Mouse (Mus musculus): ENCODE data around the gene Hnf1b. TPM values are rescaled to one million over a fixed set of nuclear protein-coding genes. Genes with fewer than 3 reads are reported as not detected.

Hnf1b gene
- polyA plus RNA-seq, 1 experiment from 2014 or later = 0.77 TPM

DNA sequence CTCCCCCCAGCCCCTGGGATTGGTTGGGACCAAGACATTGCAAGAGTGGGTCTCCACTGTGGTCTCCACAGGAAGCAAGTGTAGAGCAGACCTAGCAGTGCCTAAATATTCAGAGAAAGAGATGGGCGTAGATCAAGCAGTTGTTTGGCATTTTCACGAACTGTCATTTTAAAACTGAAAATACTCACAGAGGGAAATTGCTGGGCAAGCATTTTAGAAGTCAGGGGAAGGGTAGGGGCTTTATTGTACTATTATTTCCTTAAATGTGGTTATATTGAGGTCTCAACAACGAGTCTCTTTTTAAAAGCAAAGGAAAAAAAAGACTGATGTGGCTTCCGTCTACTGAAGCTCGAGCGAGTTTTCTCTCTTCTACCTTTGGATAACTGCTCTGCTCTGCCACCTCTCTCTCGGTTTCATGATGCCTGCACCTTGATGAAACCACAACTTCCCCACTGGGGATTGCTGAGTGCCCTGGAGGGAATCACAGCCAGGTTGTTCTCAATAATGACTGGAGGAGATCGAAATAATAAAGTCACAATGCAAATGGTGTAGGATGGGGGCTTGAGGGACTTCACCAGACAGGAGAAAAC, 21.2 kb upstream of the Hnf1b start:
- H3K4me2 ChIP-seq = no peak overlapping the region
- ATAC-seq (ENCODE audit: low FRiP score) = no peak
- no peak overlapping the region for H3K27ac ChIP-seq (replicated peaks)
- WGBS = 79% methylated on average over 8 of the region's 8 CpGs
- no peak overlapping the region for H3K4me3 ChIP-seq (replicated peaks)
- H3K4me1 ChIP-seq = no peaks in the 10 kb centered on the region
- no peaks in the 10 kb centered on the region for H3K36me3 ChIP-seq
- no peaks in the 10 kb centered on the region for H3K27me3 ChIP-seq (replicated peaks)
- H3K9ac ChIP-seq (replicated peaks) = no peak overlapping the region
- H3K9me3 ChIP-seq (replicated peaks) = no peaks in the 10 kb centered on the region

DNA sequence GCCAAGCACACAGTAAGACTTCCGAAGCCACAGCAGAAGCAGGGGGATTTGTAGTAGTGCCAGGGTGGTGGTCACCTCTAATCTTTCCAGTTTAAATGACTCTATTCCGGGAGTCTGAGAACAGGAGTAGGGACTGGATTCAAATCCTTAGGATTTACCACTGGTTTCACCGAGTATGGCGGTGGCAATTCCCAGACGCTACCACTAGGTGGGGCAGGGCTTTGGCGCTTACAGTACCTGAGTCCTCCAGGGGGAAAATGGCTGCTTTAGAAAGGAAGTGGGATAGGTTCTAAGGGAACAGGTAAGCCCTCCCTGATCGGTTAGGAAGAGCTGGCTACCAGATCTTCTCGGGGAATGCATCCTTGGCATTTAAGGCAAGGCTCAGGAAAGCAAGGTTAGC, 17.5 kb upstream of the Hnf1b start:
- Histone ChIP-seq H3K9ac (replicated peaks) (no peak overlapping the region), H3K4me2 (no peak overlapping the region), H3K36me3 (no peaks in the 10 kb centered on the region), H3K27me3 (replicated peaks) (no peaks in the 10 kb centered on the region), H3K27ac (replicated peaks) (no peak overlapping the region), H3K4me3 (replicated peaks) (no peak overlapping the region), H3K9me3 (replicated peaks) (no peaks in the 10 kb centered on the region), H3K4me1 (no peaks in the 10 kb centered on the region)
- no peak for ATAC-seq (ENCODE audit: low FRiP score)
- WGBS = 48% methylated on average over 8 of the region's 8 CpGs

DNA sequence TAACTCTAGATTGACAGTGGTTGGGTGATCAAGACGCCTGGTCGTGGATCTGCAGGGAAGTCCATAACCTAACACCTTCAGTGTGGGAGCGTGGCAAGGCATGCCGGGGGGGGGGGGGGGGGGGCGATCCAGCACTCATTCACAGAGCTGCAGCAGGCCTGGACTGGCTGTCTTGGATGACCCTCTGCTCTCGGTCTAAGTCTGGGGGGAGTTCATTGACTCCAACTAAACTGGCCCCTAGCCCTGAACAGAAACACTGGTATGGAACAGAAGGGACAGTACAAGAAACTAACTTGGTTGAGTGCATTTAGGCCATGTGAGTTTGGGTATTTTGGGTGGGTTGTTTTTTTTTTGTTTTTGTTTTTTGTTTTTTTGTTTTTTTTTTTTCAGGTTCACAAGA, 16.3 kb upstream of the Hnf1b start:
- no peaks in the 10 kb centered on the region for H3K4me1 ChIP-seq
- H3K9ac ChIP-seq (replicated peaks) = no peak overlapping the region
- H3K27me3 ChIP-seq (replicated peaks) = no peaks in the 10 kb centered on the region
- no peak overlapping the region for H3K27ac ChIP-seq (replicated peaks)
- H3K4me3 ChIP-seq (replicated peaks) = no peak overlapping the region
- 90% methylated on average over 6 of the region's 6 CpGs for WGBS
- H3K36me3 ChIP-seq = no peaks in the 10 kb centered on the region
- ATAC-seq (ENCODE audit: low FRiP score) = no peak
- H3K4me2 ChIP-seq = no peak overlapping the region
- no peaks in the 10 kb centered on the region for H3K9me3 ChIP-seq (replicated peaks)

DNA sequence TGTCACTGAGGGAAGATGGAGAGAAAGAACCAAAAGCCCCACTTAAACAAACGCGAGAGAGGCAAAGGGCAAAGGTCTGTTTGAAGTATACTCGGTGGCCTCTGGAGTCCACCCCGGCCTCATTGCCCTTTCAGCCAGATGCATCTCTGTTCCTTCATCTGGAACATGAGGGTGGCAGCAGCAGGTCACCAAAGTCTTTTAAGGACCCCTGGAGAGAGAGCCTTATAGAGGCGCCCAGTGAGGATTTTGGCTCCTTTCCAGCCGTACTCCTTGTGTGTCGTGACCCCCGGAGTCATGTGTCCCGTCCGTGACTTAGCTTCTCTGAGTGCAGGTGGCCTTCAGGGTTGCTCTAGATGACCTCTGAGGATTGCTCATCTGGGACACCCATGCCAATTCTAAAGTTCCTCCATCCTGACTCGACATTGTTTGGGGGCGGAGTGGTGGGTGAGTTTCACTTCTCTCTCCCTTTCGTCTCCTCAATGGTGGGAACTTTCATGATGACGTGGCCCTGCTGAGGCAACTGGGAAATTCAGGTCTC, 15.8 kb upstream of the Hnf1b start:
- no peaks in the 10 kb centered on the region for H3K4me1 ChIP-seq
- no peaks in the 10 kb centered on the region for H3K9me3 ChIP-seq (replicated peaks)
- H3K27me3 ChIP-seq (replicated peaks) = no peaks in the 10 kb centered on the region
- H3K27ac ChIP-seq (replicated peaks) = no peak overlapping the region
- ATAC-seq (ENCODE audit: low FRiP score) = no peak
- no peak overlapping the region for H3K4me3 ChIP-seq (replicated peaks)
- no peaks in the 10 kb centered on the region for H3K36me3 ChIP-seq
- 80% methylated on average over 14 of the region's 14 CpGs for WGBS
- H3K4me2 ChIP-seq = no peak overlapping the region
- H3K9ac ChIP-seq (replicated peaks) = no peak overlapping the region

DNA sequence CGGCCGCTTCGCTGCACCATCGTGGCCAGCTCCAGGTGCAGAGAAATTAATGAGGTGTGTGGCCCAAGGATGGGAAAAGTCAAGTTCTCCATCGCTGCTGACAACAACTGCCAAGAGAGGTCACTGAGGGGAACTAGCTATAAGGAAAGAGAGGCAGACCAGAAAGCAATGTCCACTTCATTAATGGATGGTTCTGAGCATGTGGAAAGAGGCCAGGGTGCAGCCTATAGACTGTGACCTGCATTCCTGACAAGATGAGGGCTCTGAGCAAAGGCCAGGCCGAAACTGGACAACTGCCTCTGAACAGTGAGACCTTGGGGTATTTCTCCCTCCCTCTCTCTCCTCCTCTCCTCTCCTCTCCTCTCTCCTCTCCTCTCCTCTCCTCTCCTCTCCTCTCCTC, 10.4 kb upstream of the Hnf1b start:
- no peak overlapping the region for H3K4me3 ChIP-seq (replicated peaks)
- no peak overlapping the region for H3K9ac ChIP-seq (replicated peaks)
- H3K36me3 ChIP-seq = no peaks in the 10 kb centered on the region
- no peak for ATAC-seq (ENCODE audit: low FRiP score)
- 86% methylated on average over 6 of the region's 6 CpGs for WGBS
- no peaks in the 10 kb centered on the region for H3K4me1 ChIP-seq
- H3K4me2 ChIP-seq = no peak overlapping the region
- no peaks in the 10 kb centered on the region for H3K9me3 ChIP-seq (replicated peaks)
- H3K27me3 ChIP-seq (replicated peaks) = peaks cover 4% of the 10 kb centered on the region; the same call in 1 of the 2 replicates
- no peak overlapping the region for H3K27ac ChIP-seq (replicated peaks)

DNA sequence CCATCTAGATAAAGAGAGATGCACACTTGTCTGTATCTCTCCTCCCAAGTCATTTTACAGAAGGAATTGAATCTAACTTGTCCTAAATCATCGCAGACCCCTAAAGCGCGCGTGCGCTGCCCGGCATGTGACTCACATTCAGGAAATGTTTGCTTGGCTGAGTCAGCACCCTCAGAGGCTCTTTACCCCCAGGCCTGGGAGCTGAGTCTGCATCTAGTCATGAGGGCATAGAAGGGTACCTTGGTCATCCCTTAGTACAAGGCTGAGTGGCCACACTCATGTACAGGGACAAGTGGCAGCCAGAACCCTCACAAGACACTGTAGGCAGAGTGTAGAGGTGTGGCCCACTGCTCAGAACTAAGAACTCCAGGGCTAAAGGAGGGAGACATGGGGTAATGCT, 6.3 kb upstream of the Hnf1b start:
- no peak overlapping the region for H3K4me3 ChIP-seq (replicated peaks)
- H3K4me1 ChIP-seq = no peaks in the 10 kb centered on the region
- H3K36me3 ChIP-seq = no peaks in the 10 kb centered on the region
- H3K9ac ChIP-seq (replicated peaks) = no peak overlapping the region
- H3K4me2 ChIP-seq = no peak overlapping the region
- no peak for ATAC-seq (ENCODE audit: low FRiP score)
- no peak overlapping the region for H3K27ac ChIP-seq (replicated peaks)
- peaks cover 19% of the 10 kb centered on the region; the same call in 1 of the 2 replicates for H3K27me3 ChIP-seq (replicated peaks)
- 98% methylated on average over 6 of the region's 6 CpGs for WGBS
- H3K9me3 ChIP-seq (replicated peaks) = no peaks in the 10 kb centered on the region

DNA sequence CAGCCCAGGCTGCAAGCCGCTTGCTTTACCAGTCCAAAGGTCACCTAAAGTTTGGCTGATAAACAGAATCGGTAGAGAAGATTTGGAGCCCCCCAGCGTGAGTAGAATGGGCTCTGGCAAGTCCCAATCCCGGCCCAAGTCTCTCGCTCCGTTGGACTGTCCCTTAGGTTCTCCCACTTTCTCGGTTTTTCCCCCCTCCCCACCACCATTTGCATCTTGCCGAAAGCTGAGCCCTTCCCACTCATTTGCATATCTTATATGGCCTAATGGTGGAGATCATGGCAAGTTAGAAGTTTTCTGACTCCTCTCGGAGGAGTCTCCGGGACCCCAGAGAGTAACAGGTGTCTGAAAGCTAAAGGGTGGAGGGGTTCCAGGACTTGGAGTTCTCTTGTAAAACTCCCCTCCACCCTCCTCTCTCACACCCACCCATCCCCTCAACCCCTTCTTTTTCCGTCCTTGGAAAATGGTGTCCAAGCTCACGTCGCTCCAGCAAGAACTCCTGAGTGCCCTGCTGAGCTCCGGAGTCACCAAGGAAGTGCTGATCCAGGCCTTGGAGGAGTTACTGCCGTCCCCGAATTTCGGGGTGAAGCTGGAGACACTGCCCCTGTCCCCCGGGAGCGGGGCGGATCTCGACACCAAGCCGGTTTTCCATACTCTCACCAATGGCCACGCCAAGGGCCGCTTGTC, 866 bp downstream of the Hnf1b start:
- ATAC-seq (ENCODE audit: low FRiP score) = no peak
- Histone ChIP-seq H3K4me2 (peak overlapping the region; percentile 19; the same call in 1 of the 2 replicates), H3K27me3 (replicated peaks) (peaks cover 71% of the 10 kb centered on the region), H3K27ac (replicated peaks) (no peak overlapping the region), H3K9ac (replicated peaks) (no peak overlapping the region), H3K4me1 (peaks cover 36% of the 10 kb centered on the region), H3K9me3 (replicated peaks) (no peaks in the 10 kb centered on the region), H3K36me3 (no peaks in the 10 kb centered on the region), H3K4me3 (replicated peaks) (no peak overlapping the region)
- 1% methylated on average over 24 of the region's 24 CpGs for WGBS

DNA sequence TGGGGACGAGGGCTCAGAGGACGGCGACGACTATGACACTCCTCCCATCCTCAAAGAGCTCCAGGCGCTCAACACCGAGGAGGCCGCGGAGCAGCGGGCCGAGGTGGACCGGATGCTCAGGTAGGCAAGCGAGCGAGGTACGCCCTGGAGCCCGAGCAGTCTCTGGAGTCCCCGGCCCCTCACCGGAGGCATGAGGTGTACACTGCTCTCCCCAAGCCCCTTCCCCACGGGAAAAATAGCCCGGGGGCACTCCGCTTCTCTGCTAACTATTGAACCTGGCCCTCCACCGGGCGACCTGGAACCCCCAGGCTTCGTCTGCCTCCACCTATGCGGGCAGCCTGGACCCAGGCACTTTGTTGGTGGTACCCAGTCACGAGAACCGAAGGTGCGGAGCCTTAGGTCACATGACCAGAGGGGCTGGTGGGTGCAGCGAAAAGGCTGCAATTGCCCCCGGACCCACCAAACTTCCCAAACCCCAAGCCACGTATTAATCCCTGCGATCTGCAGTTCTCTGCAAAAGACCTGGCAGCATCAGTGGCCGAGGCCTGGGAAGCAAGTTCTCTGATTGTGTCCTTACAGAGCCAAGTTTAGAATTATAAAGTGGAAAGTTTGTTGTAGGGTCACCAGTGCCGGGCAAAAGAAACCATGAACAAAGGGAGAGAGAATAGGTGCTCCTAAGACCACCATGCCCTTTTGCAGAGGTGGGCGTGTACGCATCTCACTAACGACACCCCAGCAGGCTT, 1.6 kb downstream of the Hnf1b start:
- H3K4me3 ChIP-seq (replicated peaks) = no peak overlapping the region
- 1% methylated on average over 36 of the region's 36 CpGs for WGBS

DNA sequence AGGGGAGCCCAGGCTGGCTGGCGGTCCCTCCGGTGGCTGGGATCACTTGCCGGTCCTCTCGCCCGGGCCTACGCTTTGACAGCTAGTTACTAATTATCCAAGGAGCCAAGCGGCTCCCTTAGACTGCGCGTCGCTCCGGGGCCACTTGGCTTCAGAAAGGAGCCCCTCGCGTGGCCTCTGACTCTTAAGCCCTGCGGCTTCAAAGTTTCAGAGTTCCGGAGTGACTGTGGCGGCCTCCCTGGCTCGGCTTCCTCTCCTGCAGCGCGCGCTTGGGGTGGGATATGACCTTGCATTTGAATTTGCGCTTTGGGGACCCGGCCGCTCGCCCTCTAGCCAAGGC, 2.1 kb downstream of the Hnf1b start:
- Histone ChIP-seq H3K27ac (replicated peaks) (no peak overlapping the region), H3K36me3 (no peaks in the 10 kb centered on the region), H3K9ac (replicated peaks) (no peak overlapping the region), H3K4me3 (replicated peaks) (no peak overlapping the region), H3K4me2 (0 out of 2 replicates have a peak overlapping the region, but pooled peaks have one; percentile 5), H3K4me1 (peaks cover 36% of the 10 kb centered on the region), H3K27me3 (replicated peaks) (peaks cover 80% of the 10 kb centered on the region), H3K9me3 (replicated peaks) (no peaks in the 10 kb centered on the region)
- under 1% methylated on average over 24 of the region's 24 CpGs for WGBS
- no peak for ATAC-seq (ENCODE audit: low FRiP score)

More for the DNA sequence above, 1.6 kb downstream of the Hnf1b start:
- ATAC-seq (ENCODE audit: low FRiP score) = no peak
- Histone ChIP-seq H3K36me3 (no peaks in the 10 kb centered on the region), H3K9me3 (replicated peaks) (no peaks in the 10 kb centered on the region), H3K9ac (replicated peaks) (no peak overlapping the region), H3K4me2 (peak overlapping the region; percentile 19; the same call in 1 of the 2 replicates), H3K27me3 (replicated peaks) (peaks cover 74% of the 10 kb centered on the region), H3K27ac (replicated peaks) (no peak overlapping the region), H3K4me1 (peaks cover 36% of the 10 kb centered on the region)

DNA sequence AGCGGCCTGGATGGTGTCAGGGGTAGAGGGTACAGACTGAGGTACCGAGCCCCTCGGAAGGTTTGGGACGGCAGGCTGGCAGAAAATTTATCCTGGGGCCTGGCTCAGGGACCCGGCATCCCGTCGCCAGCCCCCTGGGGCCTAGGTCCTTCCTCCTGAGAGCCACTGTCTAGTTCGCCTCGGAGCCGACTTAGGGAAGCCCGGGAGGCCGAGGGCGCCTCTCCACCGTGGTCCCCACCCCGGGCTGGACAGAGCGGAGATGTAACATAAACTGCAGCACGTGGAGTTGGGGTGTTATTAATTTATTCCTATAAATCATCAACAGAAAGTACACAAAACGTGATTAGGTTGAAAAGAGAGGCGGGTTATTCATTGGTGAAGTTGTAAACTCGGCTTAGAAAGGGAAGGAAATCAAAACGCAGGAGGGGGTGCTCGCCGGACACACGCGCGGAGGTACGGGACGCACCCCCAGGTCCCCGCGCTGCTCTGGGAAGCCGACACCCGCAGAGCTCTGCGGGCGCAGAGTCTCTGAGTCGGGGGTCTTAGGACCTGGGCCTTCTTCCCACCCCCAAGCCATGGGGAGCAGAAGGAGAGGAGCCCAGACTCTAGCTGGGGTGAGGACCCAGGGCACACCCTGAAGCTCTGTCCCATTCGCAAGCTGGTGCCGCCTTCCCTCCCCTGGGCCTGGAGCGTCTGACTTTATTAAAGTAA, 2.8 kb downstream of the Hnf1b start:
- Histone ChIP-seq H3K4me2 (no peak overlapping the region), H3K9ac (replicated peaks) (no peak overlapping the region), H3K36me3 (no peaks in the 10 kb centered on the region), H3K27ac (replicated peaks) (no peak overlapping the region), H3K9me3 (replicated peaks) (no peaks in the 10 kb centered on the region), H3K27me3 (replicated peaks) (peaks cover 81% of the 10 kb centered on the region), H3K4me1 (peaks cover 36% of the 10 kb centered on the region), H3K4me3 (replicated peaks) (no peak overlapping the region)
- ATAC-seq (ENCODE audit: low FRiP score) = no peak
- under 1% methylated on average over 37 of the region's 38 CpGs for WGBS

DNA sequence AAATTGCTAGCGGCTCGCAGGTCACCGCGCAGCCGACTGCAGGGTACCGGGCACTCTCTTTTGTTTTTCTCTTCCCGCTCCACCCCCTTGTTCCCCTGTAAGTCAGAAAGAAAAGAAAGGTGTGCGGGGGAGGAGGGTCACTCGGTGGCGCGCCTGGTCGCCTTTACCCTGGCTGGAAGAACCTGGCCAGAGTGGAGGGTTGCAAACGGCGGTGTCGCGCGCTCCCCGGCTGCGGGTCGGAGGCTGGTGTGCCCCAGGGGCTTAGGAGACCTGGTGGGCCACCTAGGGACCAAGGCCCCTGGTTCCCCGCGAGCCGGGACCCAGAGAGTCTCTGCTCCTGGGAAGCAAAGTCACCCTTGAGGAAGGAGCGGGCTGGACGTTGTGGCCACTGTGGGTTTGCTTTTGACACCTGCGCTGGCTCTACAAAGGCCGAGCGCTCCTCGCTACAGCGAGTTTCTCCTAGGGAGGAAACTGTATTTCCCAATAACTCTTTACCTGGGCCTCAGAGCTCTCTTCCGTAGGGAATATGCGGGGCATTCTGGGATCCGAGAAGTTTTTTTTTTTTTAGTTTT, 3.4 kb downstream of the Hnf1b start:
- Histone ChIP-seq H3K4me1 (peaks cover 36% of the 10 kb centered on the region), H3K4me3 (replicated peaks) (no peak overlapping the region; the same call in 1 of the 2 replicates), H3K9me3 (replicated peaks) (no peaks in the 10 kb centered on the region), H3K4me2 (no peak overlapping the region), H3K9ac (replicated peaks) (no peak overlapping the region), H3K27me3 (replicated peaks) (peaks cover 80% of the 10 kb centered on the region), H3K27ac (replicated peaks) (no peak overlapping the region), H3K36me3 (no peaks in the 10 kb centered on the region)
- ATAC-seq (ENCODE audit: low FRiP score) = no peak
- under 1% methylated on average over 33 of the region's 33 CpGs for WGBS

Measured in neural tube, embryonic 15.5 days (tissue).